Mouse (Mus musculus): ENCODE data around the gene Aamp. TPM values are rescaled to one million over a fixed set of nuclear protein-coding genes. Genes with fewer than 3 reads are reported as not detected.

Aamp gene
- polyA plus RNA-seq, 1 experiment from 2014 or later, result 204 TPM

DNA sequence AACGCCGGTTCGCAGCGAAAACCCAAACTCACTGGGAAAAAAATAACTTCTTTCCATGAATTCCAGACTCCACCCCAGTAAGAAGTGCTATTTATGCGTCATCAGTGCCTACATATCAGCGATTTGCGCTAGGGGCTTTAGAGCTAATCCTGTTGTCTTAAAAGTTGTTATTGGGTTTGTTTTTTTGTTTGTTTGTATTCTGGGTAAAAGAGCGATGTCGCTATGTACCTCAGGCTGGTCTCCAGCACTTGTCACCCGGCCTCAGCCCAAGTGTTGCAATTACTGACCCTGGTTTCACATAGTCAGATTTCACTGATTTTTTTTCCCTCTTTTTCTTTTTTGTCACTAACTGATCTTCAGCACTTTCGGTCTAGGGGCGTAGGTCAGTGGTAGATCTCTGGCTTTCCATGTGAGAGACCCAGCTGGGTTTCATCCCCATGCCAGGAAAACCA, 19.8 kb upstream of the Aamp start:
- ATAC-seq (ENCODE audit: low read depth), result no peak
- WGBS, result 9% methylated on average over 12 of the region's 12 CpGs
- H3K27me3 ChIP-seq (ENCODE audit: control insufficient read depth, insufficient read depth, low read length), result no peaks in the 10 kb centered on the region
- H3K4me2 ChIP-seq (ENCODE audit: low read depth, low read length), result peak overlapping the region; percentile 60
- peak overlapping the region; percentile 43; the same call in 1 of the 2 replicates for H3K9ac ChIP-seq (replicated peaks; ENCODE audit: low read depth, low read length)
- H3K27ac ChIP-seq (ENCODE audit: low read depth, low read length), result 0 out of 2 replicates have a peak overlapping the region, but pooled peaks have one; percentile 22
- H3K9me3 ChIP-seq (ENCODE audit: control insufficient read depth, low read length), result no peaks in the 10 kb centered on the region
- peaks cover 7% of the 10 kb centered on the region; the same call in 1 of the 2 replicates for H3K4me1 ChIP-seq (ENCODE audit: control insufficient read depth, insufficient read depth, low read length)
- H3K36me3 ChIP-seq (ENCODE audit: control insufficient read depth, insufficient read depth, low read length), result no peaks in the 10 kb centered on the region
- H3K4me3 ChIP-seq (ENCODE audit: low read depth, low read length), result peak overlapping the region; percentile 38

DNA sequence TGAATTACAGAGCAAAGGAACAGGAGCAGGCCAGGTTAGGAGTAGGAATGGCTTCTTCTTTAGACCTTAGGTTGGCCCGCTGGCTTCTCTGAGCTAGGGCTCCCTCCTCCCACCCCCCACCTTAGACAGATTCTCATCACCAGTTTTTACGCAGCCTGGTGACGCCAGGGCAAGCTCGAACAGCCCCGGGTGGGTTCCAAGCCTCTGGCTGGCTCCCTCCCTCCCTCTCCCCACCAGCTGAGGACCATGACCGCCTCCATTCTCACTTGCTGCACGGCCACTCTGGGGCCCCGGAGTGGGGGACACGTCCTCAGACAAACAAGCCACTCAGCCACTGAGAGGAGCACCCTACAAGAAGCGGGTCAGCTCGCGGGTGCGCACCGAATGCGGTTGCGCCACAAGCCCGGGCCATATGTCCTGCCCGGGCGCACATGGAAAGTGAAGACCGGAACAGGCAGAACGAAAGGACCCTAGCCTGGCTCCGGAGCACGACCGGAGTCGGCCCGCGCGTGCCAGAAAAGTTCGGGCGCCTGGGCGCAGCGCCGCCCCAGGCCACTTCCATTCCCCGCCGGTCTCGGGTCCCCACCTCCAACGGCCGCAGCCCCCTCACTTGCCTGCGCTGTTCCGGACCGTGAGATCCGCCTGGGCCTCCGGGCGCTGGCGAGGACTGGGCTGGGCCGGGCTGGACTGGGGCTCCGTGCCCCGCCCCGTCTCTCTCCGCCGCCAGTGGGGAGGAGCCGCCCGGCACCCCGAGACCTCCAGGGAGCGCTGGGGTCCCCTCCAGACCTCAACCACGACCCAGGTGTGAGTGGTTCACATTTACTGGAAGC, 19.2 kb upstream of the Aamp start:
- peak; percentile 75; the same call in 1 of the 2 replicates for ATAC-seq (ENCODE audit: low read depth)
- Histone ChIP-seq H3K4me1 (ENCODE audit: control insufficient read depth, insufficient read depth, low read length) (peaks cover 7% of the 10 kb centered on the region; the same call in 1 of the 2 replicates), H3K27me3 (ENCODE audit: control insufficient read depth, insufficient read depth, low read length) (no peaks in the 10 kb centered on the region), H3K4me2 (ENCODE audit: low read depth, low read length) (peak overlapping the region; percentile 60), H3K9me3 (ENCODE audit: control insufficient read depth, low read length) (no peaks in the 10 kb centered on the region), H3K36me3 (ENCODE audit: control insufficient read depth, insufficient read depth, low read length) (no peaks in the 10 kb centered on the region), H3K4me3 (ENCODE audit: low read depth, low read length) (peak overlapping the region; percentile 38), H3K27ac (ENCODE audit: low read depth, low read length) (0 out of 2 replicates have a peak overlapping the region, but pooled peaks have one; percentile 22), H3K9ac (replicated peaks; ENCODE audit: low read depth, low read length) (peak overlapping the region; percentile 43)
- WGBS, result under 1% methylated on average over 55 of the region's 56 CpGs

DNA sequence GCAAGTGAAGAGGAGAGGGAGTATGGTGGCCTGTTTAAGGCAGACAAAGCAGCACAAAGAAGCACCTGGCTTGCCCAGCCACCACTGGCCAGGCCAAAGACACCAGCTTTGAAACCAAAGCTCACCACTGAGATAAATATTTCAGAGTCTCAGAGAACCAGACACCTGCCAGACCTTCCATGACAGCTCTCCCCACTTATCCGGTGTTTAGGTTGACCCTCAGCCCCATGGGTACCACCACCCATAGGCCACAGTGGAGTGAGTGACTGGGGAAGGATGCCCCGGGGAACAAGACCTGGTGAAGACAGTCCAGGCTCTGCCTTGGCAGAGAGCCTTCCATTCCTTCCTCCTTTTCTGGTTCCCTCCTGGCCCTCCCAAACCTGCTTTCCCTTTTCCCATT, 18.3 kb upstream of the Aamp start:
- H3K27ac ChIP-seq (ENCODE audit: low read depth, low read length), result no peak overlapping the region
- no peak for ATAC-seq (ENCODE audit: low read depth)
- H3K9ac ChIP-seq (replicated peaks; ENCODE audit: low read depth, low read length), result no peak overlapping the region
- no peak overlapping the region for H3K4me3 ChIP-seq (ENCODE audit: low read depth, low read length)
- H3K4me1 ChIP-seq (ENCODE audit: control insufficient read depth, insufficient read depth, low read length), result peaks cover 7% of the 10 kb centered on the region; the same call in 1 of the 2 replicates
- no peaks in the 10 kb centered on the region for H3K9me3 ChIP-seq (ENCODE audit: control insufficient read depth, low read length)
- peak overlapping the region; percentile 60; the same call in 1 of the 2 replicates for H3K4me2 ChIP-seq (ENCODE audit: low read depth, low read length)
- H3K27me3 ChIP-seq (ENCODE audit: control insufficient read depth, insufficient read depth, low read length), result no peaks in the 10 kb centered on the region
- no peaks in the 10 kb centered on the region; the same call in 1 of the 2 replicates for H3K36me3 ChIP-seq (ENCODE audit: control insufficient read depth, insufficient read depth, low read length)
- WGBS, result 81% methylated on average over 2 of the region's 2 CpGs

- no peak overlapping the region for H3K9ac ChIP-seq (replicated peaks; ENCODE audit: low read depth, low read length)
- no peak overlapping the region for H3K4me3 ChIP-seq (ENCODE audit: low read depth, low read length)
- no peak overlapping the region for H3K4me2 ChIP-seq (ENCODE audit: low read depth, low read length)
- ATAC-seq (ENCODE audit: low read depth), result no peak
- no peaks in the 10 kb centered on the region; the same call in 1 of the 2 replicates for H3K36me3 ChIP-seq (ENCODE audit: control insufficient read depth, insufficient read depth, low read length)
- no peaks in the 10 kb centered on the region for H3K27me3 ChIP-seq (ENCODE audit: control insufficient read depth, insufficient read depth, low read length)
- H3K9me3 ChIP-seq (ENCODE audit: control insufficient read depth, low read length), result no peaks in the 10 kb centered on the region
- H3K4me1 ChIP-seq (ENCODE audit: control insufficient read depth, insufficient read depth, low read length), result peaks cover 7% of the 10 kb centered on the region; the same call in 1 of the 2 replicates
- WGBS, result 86% methylated on average over 7 of the region's 7 CpGs
- H3K27ac ChIP-seq (ENCODE audit: low read depth, low read length), result no peak overlapping the region
Observed at GRCm38 (mm10) chr1:74302229-74302628, 17.7 kb upstream of the Aamp start.

DNA sequence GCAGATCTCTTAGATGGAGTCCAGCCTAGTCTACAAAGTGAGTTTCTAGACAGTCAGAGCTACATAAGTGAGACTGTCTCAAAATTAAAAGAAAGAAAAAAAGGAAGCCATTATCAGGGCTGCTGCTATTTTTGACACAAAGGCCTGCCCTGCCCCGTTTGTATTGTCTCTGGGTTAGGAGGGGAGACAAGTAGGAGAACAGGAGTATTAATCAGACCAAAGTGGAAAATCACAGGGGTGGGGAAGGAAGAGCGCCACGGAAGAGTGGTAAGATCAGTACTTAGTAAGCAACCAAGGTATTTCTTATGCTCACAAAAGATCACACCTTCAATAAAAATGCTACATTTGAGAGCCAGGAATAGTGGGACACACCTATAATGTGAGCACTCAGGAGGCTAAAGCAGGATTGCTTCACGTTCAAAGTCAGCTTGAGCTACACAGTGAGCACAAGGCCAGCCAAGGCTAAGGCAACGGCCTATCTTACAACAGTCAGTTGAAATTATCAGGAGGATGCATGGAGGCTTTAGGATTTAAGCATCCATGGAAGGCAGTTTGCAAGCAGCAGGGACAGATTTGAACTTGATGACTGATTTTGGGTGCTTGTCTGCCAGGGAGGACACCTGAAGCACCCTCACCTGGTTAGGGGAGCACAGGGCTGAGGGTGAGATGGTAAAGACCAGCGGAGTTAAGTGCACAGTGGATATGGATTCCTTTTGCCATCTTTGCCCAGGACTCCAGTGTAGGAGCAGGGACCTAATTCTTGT, 16.0 kb upstream of the Aamp start:
- Histone ChIP-seq H3K36me3 (ENCODE audit: control insufficient read depth, insufficient read depth, low read length) (peaks cover 3% of the 10 kb centered on the region; the same call in 1 of the 2 replicates), H3K9ac (replicated peaks; ENCODE audit: low read depth, low read length) (no peak overlapping the region), H3K4me1 (ENCODE audit: control insufficient read depth, insufficient read depth, low read length) (peaks cover 12% of the 10 kb centered on the region; the same call in 1 of the 2 replicates), H3K9me3 (ENCODE audit: control insufficient read depth, low read length) (no peaks in the 10 kb centered on the region), H3K4me3 (ENCODE audit: low read depth, low read length) (no peak overlapping the region), H3K27me3 (ENCODE audit: control insufficient read depth, insufficient read depth, low read length) (no peaks in the 10 kb centered on the region), H3K4me2 (ENCODE audit: low read depth, low read length) (no peak overlapping the region), H3K27ac (ENCODE audit: low read depth, low read length) (no peak overlapping the region)
- 87% methylated on average over 6 of the region's 6 CpGs for WGBS
- no peak for ATAC-seq (ENCODE audit: low read depth)

GRCm38 (mm10) chr1:74298996-74299395, 14.5 kb upstream of the Aamp start:
- Histone ChIP-seq H3K9ac (replicated peaks; ENCODE audit: low read depth, low read length) (no peak overlapping the region), H3K4me3 (ENCODE audit: low read depth, low read length) (no peak overlapping the region), H3K27me3 (ENCODE audit: control insufficient read depth, insufficient read depth, low read length) (no peaks in the 10 kb centered on the region), H3K36me3 (ENCODE audit: control insufficient read depth, insufficient read depth, low read length) (peaks cover 3% of the 10 kb centered on the region; the same call in 1 of the 2 replicates), H3K4me2 (ENCODE audit: low read depth, low read length) (no peak overlapping the region), H3K27ac (ENCODE audit: low read depth, low read length) (no peak overlapping the region), H3K4me1 (ENCODE audit: control insufficient read depth, insufficient read depth, low read length) (peaks cover 16% of the 10 kb centered on the region; the same call in 1 of the 2 replicates), H3K9me3 (ENCODE audit: control insufficient read depth, low read length) (no peaks in the 10 kb centered on the region)
- WGBS, result 76% methylated on average over 5 of the region's 5 CpGs
- no peak for ATAC-seq (ENCODE audit: low read depth)

DNA sequence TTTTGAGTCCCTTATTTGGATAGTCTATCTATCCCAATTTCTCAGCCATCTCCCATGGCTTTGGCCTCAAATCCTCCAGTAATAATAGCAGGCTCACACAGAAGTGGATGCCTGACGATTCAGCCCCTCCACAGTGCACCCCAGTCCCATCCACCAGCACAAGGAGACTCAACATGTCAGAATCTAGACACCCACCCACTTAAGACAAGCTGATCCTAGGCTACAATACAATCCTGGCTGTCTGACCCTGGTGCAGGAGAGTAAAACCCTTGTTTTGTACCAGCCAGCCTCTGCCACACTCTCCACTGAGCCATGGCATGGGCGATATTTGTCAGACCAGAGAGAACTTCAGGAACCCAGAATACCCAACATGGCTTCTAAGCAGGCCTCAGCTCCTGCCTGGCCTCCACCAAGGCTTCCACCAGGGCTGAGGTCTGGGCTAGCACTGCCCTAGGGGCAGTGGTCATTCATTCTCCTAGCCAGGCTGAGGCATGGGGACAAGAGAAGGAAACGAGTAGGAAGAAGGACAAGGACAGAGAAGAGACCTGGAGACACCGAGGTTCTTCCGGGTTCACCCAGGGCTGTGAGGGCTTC, 13.7 kb upstream of the Aamp start:
- no peak for ATAC-seq (ENCODE audit: low read depth)
- H3K9ac ChIP-seq (replicated peaks; ENCODE audit: low read depth, low read length), result no peak overlapping the region

DNA sequence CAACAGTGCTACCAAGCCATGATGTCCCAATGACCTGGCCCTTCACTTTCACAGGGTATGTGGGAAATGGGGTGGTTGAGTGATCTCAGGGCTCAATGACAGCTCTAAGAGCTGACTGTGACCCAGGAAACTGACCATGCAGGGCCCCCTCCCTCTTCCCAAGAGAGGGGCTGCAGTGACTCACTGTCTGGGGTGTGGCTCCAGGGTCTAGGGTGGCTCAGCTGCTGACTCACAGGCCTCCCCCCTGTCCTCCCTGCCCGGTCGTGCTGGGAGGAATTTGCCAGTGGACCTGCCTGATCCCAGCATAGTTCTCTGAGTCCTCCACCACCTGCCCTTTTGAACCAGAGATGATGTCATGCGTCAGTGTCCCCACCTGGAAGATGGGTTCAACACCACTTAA, 12.7 kb upstream of the Aamp start:
- no peak overlapping the region for H3K4me2 ChIP-seq (ENCODE audit: low read depth, low read length)
- H3K36me3 ChIP-seq (ENCODE audit: control insufficient read depth, insufficient read depth, low read length), result peaks cover 3% of the 10 kb centered on the region; the same call in 1 of the 2 replicates
- 86% methylated on average over 3 of the region's 3 CpGs for WGBS
- H3K9me3 ChIP-seq (ENCODE audit: control insufficient read depth, low read length), result no peaks in the 10 kb centered on the region
- H3K9ac ChIP-seq (replicated peaks; ENCODE audit: low read depth, low read length), result no peak overlapping the region
- H3K27ac ChIP-seq (ENCODE audit: low read depth, low read length), result peak overlapping the region; percentile 16; the same call in 1 of the 2 replicates
- no peaks in the 10 kb centered on the region for H3K27me3 ChIP-seq (ENCODE audit: control insufficient read depth, insufficient read depth, low read length)
- ATAC-seq (ENCODE audit: low read depth), result no peak
- H3K4me3 ChIP-seq (ENCODE audit: low read depth, low read length), result no peak overlapping the region
- peaks cover 10% of the 10 kb centered on the region; the same call in 1 of the 2 replicates for H3K4me1 ChIP-seq (ENCODE audit: control insufficient read depth, insufficient read depth, low read length)

More for the DNA sequence above, 13.7 kb upstream of the Aamp start:
- H3K4me2 ChIP-seq (ENCODE audit: low read depth, low read length), result no peak overlapping the region
- H3K27ac ChIP-seq (ENCODE audit: low read depth, low read length), result no peak overlapping the region
- peaks cover 3% of the 10 kb centered on the region; the same call in 1 of the 2 replicates for H3K36me3 ChIP-seq (ENCODE audit: control insufficient read depth, insufficient read depth, low read length)
- H3K27me3 ChIP-seq (ENCODE audit: control insufficient read depth, insufficient read depth, low read length), result no peaks in the 10 kb centered on the region
- H3K4me1 ChIP-seq (ENCODE audit: control insufficient read depth, insufficient read depth, low read length), result peaks cover 10% of the 10 kb centered on the region; the same call in 1 of the 2 replicates
- H3K4me3 ChIP-seq (ENCODE audit: low read depth, low read length), result no peak overlapping the region
- no peaks in the 10 kb centered on the region for H3K9me3 ChIP-seq (ENCODE audit: control insufficient read depth, low read length)
- 88% methylated on average over 5 of the region's 5 CpGs for WGBS

Measured in neural tube, embryonic 14.5 days (tissue).